Mouse (Mus musculus) kidney, adult 2 months (tissue): ENCODE data around the gene Meiob. TPM values are rescaled to one million over a fixed set of nuclear protein-coding genes. Genes with fewer than 3 reads are reported as not detected.
A peak's percentile ranks its signal among the peaks of the same experiment; 100 is the strongest.

Source experiments
- DNase-seq: peaks from one replicate; pipeline ENCODE4 v3.0.0; 2021
- H3K27ac ChIP-seq: fragments of 200-500 bp; 2 replicates; pipeline ENCODE4 v1.5.1; 2012; ENCODE audit warnings: low read depth, low read length, control low read depth, inconsistent platforms; ENCODE audit not compliant: insufficient read depth
- H3K27me3 ChIP-seq: fragments of 200-500 bp; replicated peaks from 2 replicates; pipeline ENCODE4 v1.6.1; 2012; ENCODE audit warnings: mild to moderate bottlenecking, moderate library complexity, low read length, inconsistent platforms; ENCODE audit not compliant: control insufficient read depth, insufficient read depth
- H3K36me3 ChIP-seq: fragments of 200-500 bp; 2 replicates; pipeline ENCODE4 v1.6.1; 2012; ENCODE audit warnings: mild to moderate bottlenecking, moderate library complexity, low read length, inconsistent platforms; ENCODE audit not compliant: control insufficient read depth, insufficient read depth
- H3K4me1 ChIP-seq: fragments of 200-500 bp; 2 replicates; pipeline ENCODE4 v1.6.1; 2011; ENCODE audit warnings: low read length; ENCODE audit not compliant: control insufficient read depth, insufficient read depth
- H3K4me3 ChIP-seq: fragments of 200-500 bp; 2 replicates; pipeline ENCODE4 v1.5.1; 2011; ENCODE audit warnings: mild to moderate bottlenecking, low read depth, low read length, control low read depth; ENCODE audit not compliant: insufficient read depth
- CTCF ChIP-seq: fragments of 200-500 bp; conservative IDR thresholded peaks from 2 replicates; pipeline ENCODE4 v1.5.1; 2011; ENCODE audit warnings: low read depth, mild to moderate bottlenecking, control low read depth, low read length, moderate library complexity, mixed read lengths; ENCODE audit not compliant: insufficient read depth, insufficient read length
- POLR2A ChIP-seq: fragments of 200-500 bp; IDR thresholded peaks from one replicate; pipeline ENCODE4 v1.6.1; 2011; ENCODE audit warnings: low read depth, low read length, control low read depth
- WGBS: fragments of 180-500 bp; shearing (Covaris S2); methylation state at CpG from one replicate; pipeline ENCODE4 v1.1.7; 2018; 5-methylcytosine and 5-hydroxymethylcytosine counted together
- polyA plus RNA-seq: library from polyadenylated mRNA; depleted of rRNA; stranded (reverse); fragments of >200 nt; gene quantifications from 2 replicates; pipeline ENCODE4 v1.2.3, GENCODE M21; 2012

Meiob gene
- polyA plus RNA-seq, 1 experiment, result not detected

GRCm38 (mm10) chr17:24856589-24856988 lies 52.5 kb downstream of the Meiob start:
- TF ChIP-seq POLR2A (no peak), CTCF (no peak)
- WGBS, result 82% methylated on average over 13 of the region's 13 CpGs
- H3K4me3 ChIP-seq, result no peak overlapping the region
- peaks cover 5% of the 10 kb centered on the region for H3K36me3 ChIP-seq
- peaks cover 27% of the 10 kb centered on the region; the same call in 1 of the 2 replicates for H3K4me1 ChIP-seq
- no peak for DNase-seq
- H3K27ac ChIP-seq, result peak overlapping the region; percentile 81
- no peaks in the 10 kb centered on the region for H3K27me3 ChIP-seq

GRCm38 (mm10) chr17:24857831-24858470 lies 53.9 kb downstream of the Meiob start:
- 38% methylated on average over 8 of the region's 8 CpGs for WGBS
- peak; percentile 95 for DNase-seq
- no peak for TF ChIP-seq CTCF
- TF ChIP-seq POLR2A, result no peak

GRCm38 (mm10) chr17:24858967-24859366 lies 54.9 kb downstream of the Meiob start:
- no peak overlapping the region for H3K4me3 ChIP-seq
- no peak for TF ChIP-seq CTCF
- no peak for TF ChIP-seq POLR2A
- 73% methylated on average over 6 of the region's 6 CpGs for WGBS
- H3K4me1 ChIP-seq, result peaks cover 23% of the 10 kb centered on the region; the same call in 1 of the 2 replicates
- no peak for DNase-seq
- H3K36me3 ChIP-seq, result peaks cover 5% of the 10 kb centered on the region
- no peaks in the 10 kb centered on the region for H3K27me3 ChIP-seq
- H3K27ac ChIP-seq, result no peak overlapping the region

More at GRCm38 (mm10) chr17:24857831-24858470, 53.9 kb downstream of the Meiob start:
- no peaks in the 10 kb centered on the region for H3K27me3 ChIP-seq
- H3K4me3 ChIP-seq, result peak overlapping the region; percentile 14; the same call in 1 of the 2 replicates
- peaks cover 23% of the 10 kb centered on the region; the same call in 1 of the 2 replicates for H3K4me1 ChIP-seq
- peaks cover 5% of the 10 kb centered on the region for H3K36me3 ChIP-seq
- H3K27ac ChIP-seq, result peak overlapping the region; percentile 69

- H3K4me3 ChIP-seq, result no peak overlapping the region
- no peak overlapping the region for H3K27ac ChIP-seq
- no peaks in the 10 kb centered on the region for H3K27me3 ChIP-seq
- peaks cover 5% of the 10 kb centered on the region for H3K36me3 ChIP-seq
- H3K4me1 ChIP-seq, result peaks cover 23% of the 10 kb centered on the region; the same call in 1 of the 2 replicates
- TF ChIP-seq CTCF, result no peak
- TF ChIP-seq POLR2A, result no peak
- no peak for DNase-seq
- 92% methylated on average over 8 of the region's 8 CpGs for WGBS
Observed at GRCm38 (mm10) chr17:24860076-24860475, 56.0 kb downstream of the Meiob start.

- no peak for DNase-seq
- Histone ChIP-seq H3K4me3 (no peak overlapping the region), H3K4me1 (peaks cover 13% of the 10 kb centered on the region; the same call in 1 of the 2 replicates), H3K27ac (no peak overlapping the region), H3K36me3 (peaks cover 5% of the 10 kb centered on the region), H3K27me3 (no peaks in the 10 kb centered on the region)
- WGBS, result 82% methylated on average over 3 of the region's 3 CpGs
- no peak for TF ChIP-seq CTCF
- TF ChIP-seq POLR2A, result no peak
Observed at GRCm38 (mm10) chr17:24861785-24862184, 57.7 kb downstream of the Meiob start.

- H3K27me3 ChIP-seq, result no peaks in the 10 kb centered on the region
- peaks cover 5% of the 10 kb centered on the region; the same call in 1 of the 2 replicates for H3K4me1 ChIP-seq
- H3K36me3 ChIP-seq, result peaks cover 5% of the 10 kb centered on the region
- no peak within 1 kb of the TSS for H3K27ac ChIP-seq
- TF ChIP-seq CTCF (no peak), POLR2A (no peak)
- 92% methylated on average over 8 of the region's 8 CpGs for WGBS
- H3K4me3 ChIP-seq, result no peak within 1 kb of the TSS
- no peak for DNase-seq
Observed at GRCm38 (mm10) chr17:24865776-24866175, 61.7 kb downstream of the Meiob start, which contains the start of gene Igfals. Igfals (plus strand) TSS chr17:24865997.

- no peak overlapping the region for H3K27ac ChIP-seq
- H3K4me3 ChIP-seq, result no peak overlapping the region
- no peak for TF ChIP-seq CTCF
- WGBS, result 93% methylated on average over 10 of the region's 10 CpGs
- DNase-seq, result no peak
- no peaks in the 10 kb centered on the region for H3K27me3 ChIP-seq
- H3K36me3 ChIP-seq, result no peaks in the 10 kb centered on the region; the same call in 1 of the 2 replicates
- peaks cover 5% of the 10 kb centered on the region; the same call in 1 of the 2 replicates for H3K4me1 ChIP-seq
Observed at GRCm38 (mm10) chr17:24867914-24868313, 63.8 kb downstream of the Meiob start.
